Mouse (Mus musculus) olfactory bulb, adult 2 months (tissue): Measurements from ENCODE around the gene Col1a1.

Experiments used
- CTCF ChIP-seq: fragments of 200-500 bp; IDR thresholded peaks from 2 replicates; pipeline ENCODE4 v1.5.1; 2012; ENCODE audit warnings: low read depth, mild to moderate bottlenecking, low read length, moderate library complexity; ENCODE audit not compliant: insufficient read depth
- POLR2A ChIP-seq: fragments of 200-500 bp; IDR thresholded peaks from 2 replicates; pipeline ENCODE4 v1.6.1; 2012; ENCODE audit warnings: mild to moderate bottlenecking, low read depth, low read length, moderate library complexity; ENCODE audit not compliant: insufficient read depth

DNA sequence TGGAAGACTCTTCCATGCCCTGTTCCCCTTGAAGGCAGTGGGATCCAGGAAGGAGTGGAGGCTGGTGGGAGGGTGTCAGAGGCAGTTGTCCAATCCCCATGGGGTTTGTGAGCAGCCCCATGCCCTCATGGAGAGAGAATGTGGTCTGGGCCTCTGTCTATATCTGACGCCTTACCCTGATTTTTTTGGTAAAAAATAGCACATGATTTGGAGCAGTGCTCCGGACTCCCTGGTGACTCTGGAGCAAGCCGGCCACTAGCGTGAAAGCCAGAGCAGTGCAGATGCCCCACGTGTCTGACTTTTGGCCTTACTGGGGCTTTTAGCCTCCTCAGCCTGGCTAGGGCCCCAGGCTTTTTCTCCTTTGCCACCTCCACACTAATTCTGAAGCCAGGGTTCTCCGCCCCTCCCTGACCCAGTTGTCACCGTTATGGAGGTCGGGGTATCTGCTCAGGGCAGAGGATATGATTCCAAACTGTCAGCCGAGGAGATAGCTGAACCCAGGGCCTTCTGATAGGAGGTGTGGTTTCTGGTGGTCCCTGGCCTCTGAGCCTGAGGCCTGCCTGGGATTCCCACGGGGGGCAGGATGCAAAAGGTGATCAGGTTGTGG is 58.3 kb downstream of the Col1a1 start:
- no peak for TF ChIP-seq POLR2A
- no peak for TF ChIP-seq CTCF
